Mouse (Mus musculus) T-helper 2 cell (primary cell): ENCODE data around the gene Eif2ak4.

Experiments
- in situ Hi-C: fragments of 300-600 bp; cut with MboI, MseI; formaldehyde crosslinking; loops from one replicate; pipeline ENCODE4 v1.15.1; 2025; ENCODE audit warnings: high pct_unique_total_duplicates

Gene Eif2ak4

GRCm38 (mm10) chr2:118388341-118389335 is at the start of gene Eif2ak4:
Gene Eif2ak4, plus strand, starts transcription at chr2:118388618.
- in situ Hi-C loops, result no loop called here

- in situ Hi-C loops, result no loop called here
These were observed 47.1 kb upstream of the Eif2ak4 start for GRCm38 (mm10) chr2:118341295-118341694.

- in situ Hi-C loops, result no loop called here
These were observed 44.5 kb upstream of the Eif2ak4 start for GRCm38 (mm10) chr2:118343897-118344296.

GRCm38 (mm10) chr2:118345535-118345934 is 42.9 kb upstream of the Eif2ak4 start:
- in situ Hi-C loops, result no loop called here

GRCm38 (mm10) chr2:118353498-118353897 is 34.9 kb upstream of the Eif2ak4 start:
- in situ Hi-C loops, result no loop called here

GRCm38 (mm10) chr2:118353916-118354403 is 34.5 kb upstream of the Eif2ak4 start:
- in situ Hi-C loops, result no loop called here

- in situ Hi-C loops, result no loop called here
These were observed 33.2 kb upstream of the Eif2ak4 start for GRCm38 (mm10) chr2:118355138-118355719.

- in situ Hi-C loops, result no loop called here
These were observed 16.6 kb upstream of the Eif2ak4 start for GRCm38 (mm10) chr2:118371841-118372240.

GRCm38 (mm10) chr2:118372561-118372900 is 15.9 kb upstream of the Eif2ak4 start:
- in situ Hi-C loops, result no loop called here

- in situ Hi-C loops, result no loop called here
These were observed 15.4 kb upstream of the Eif2ak4 start, which contains the start of gene Gpr176 for GRCm38 (mm10) chr2:118372901-118373571. Gene Gpr176, minus strand, starts transcription at chr2:118373419.

GRCm38 (mm10) chr2:118373572-118374279 is 14.7 kb upstream of the Eif2ak4 start:
- in situ Hi-C loops, result no loop called here

GRCm38 (mm10) chr2:118375522-118375921 is 12.9 kb upstream of the Eif2ak4 start:
- in situ Hi-C loops, result no loop called here

- in situ Hi-C loops, result no loop called here
These were observed 12.5 kb upstream of the Eif2ak4 start for GRCm38 (mm10) chr2:118375931-118376330.

GRCm38 (mm10) chr2:118379756-118380155 is 8.7 kb upstream of the Eif2ak4 start:
- in situ Hi-C loops, result no loop called here

- in situ Hi-C loops, result no loop called here
These were observed 5.0 kb upstream of the Eif2ak4 start for GRCm38 (mm10) chr2:118383387-118383786.

GRCm38 (mm10) chr2:118389569-118389968 is 1.2 kb downstream of the Eif2ak4 start:
- in situ Hi-C loops, result no loop called here

GRCm38 (mm10) chr2:118390072-118390471 is 1.7 kb downstream of the Eif2ak4 start:
- in situ Hi-C loops, result no loop called here

GRCm38 (mm10) chr2:118391201-118391600 is 2.8 kb downstream of the Eif2ak4 start:
- in situ Hi-C loops, result no loop called here

- in situ Hi-C loops, result no loop called here
These were observed 11.3 kb downstream of the Eif2ak4 start for GRCm38 (mm10) chr2:118399751-118400150.

- in situ Hi-C loops, result no loop called here
These were observed 13.7 kb downstream of the Eif2ak4 start for GRCm38 (mm10) chr2:118401834-118402727.
